Mouse (Mus musculus) brain, adult 2 months (tissue): ENCODE data around the gene Dhrs4.

Experiments
- DNase-seq: peaks from one replicate; pipeline ENCODE4 v3.0.0; 2011; ENCODE audit warnings: low read depth, low spot score

Gene Dhrs4

DNA sequence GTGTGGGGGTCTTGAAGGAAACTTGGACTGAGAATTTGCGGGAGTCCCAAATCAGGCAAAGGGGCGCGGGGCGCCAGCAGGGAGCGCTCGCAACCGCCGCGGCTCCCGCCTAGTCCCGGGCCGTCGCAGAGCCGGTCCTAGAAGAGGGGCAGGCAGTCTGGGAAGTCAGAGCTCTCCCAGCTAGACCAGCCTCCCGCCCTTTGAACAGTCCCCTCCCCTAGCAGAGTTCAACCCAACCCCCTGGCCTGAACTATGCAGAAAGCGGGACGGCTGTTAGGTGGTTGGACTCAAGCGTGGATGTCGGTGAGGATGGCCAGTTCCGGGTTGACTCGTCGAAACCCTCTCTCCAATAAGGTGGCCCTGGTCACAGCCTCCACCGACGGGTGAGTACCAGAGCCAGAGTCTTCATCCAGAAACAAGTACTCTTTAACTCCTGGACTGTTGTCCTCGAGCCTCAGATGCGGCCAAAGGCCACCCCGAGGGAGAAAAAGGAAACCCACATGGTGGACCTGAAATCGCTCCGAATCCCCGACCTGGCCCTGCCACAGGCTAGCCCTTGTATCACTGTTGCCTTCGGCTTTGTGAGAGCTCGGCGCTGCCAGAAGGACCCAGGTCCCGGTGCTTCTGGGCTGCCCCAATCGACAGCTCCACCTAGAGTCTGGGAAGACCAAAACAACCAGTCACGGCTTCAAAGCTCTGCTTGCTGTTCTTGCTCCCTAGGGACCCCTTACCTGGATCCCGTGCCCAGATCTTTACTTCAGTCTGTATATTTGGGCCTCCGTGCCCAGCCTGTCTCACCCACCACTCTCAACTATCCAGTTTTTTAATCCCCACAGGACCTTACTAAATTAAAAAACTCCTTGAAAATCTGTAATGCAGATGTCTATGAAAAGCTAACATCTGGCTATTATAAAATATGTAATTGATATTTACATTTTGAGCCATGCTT lies at the start of gene Dhrs4:
Dhrs4 (plus strand) TSS at position 108 of the 949 bp plus-strand sequence.
- peak; percentile 92 for DNase-seq

DNA sequence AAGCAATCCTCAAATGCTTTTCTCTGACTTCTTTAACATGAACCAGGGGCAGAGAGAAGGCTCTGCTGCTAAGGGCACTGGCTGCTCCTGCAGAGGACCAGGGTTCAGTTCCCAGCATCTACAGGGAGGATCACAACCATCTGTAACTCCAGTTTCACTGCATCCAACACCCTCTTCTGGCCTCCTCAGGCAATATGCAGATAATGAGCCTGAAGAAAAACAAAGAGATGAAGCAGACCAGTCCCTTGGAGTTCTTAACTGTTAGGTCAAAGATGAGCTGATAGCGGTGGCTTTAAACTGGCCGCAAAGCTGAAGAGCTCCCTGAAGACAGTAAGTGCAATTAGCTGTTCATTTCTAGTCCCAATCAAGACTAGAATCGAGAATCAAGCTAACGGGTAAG lies 48.3 kb upstream of the Dhrs4 start:
- no peak for DNase-seq

DNA sequence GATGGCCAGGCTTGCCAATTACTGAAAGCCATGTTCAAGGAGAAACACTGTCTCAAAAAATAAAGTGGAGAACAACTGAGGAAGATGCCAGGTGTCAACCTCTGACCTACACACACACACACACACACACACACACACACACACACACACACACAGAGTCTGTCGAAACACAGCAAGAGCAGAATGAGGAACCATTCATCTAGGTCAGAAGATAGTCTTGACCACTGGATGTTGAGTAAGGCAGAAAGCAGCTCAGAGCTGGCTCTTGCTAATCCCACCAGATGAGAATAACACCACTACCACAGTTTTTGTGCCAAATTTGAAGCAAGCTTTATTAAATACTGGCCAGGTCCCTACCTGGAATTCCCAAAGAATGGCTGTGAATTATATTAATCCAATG lies 45.5 kb upstream of the Dhrs4 start:
- DNase-seq = no peak

DNA sequence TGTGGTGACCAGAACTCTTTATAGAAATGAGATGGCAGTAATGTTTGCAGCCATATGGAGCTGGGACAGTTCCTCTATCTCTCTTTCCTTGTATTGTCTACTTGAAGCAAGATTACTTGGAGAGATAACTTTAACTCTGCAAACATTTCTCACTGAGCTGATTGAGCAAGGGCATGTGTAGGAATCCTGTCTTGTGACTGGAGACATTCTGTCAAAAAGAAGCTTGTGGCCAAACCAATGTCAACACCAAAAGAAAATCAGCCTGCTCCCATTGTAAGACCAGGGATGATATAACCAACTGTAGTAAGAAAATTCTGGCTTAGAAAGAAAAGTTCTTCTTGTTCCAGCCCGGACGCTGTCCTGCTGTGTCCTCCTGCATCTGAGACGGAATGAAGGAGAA lies 43.7 kb upstream of the Dhrs4 start:
- no peak for DNase-seq

DNA sequence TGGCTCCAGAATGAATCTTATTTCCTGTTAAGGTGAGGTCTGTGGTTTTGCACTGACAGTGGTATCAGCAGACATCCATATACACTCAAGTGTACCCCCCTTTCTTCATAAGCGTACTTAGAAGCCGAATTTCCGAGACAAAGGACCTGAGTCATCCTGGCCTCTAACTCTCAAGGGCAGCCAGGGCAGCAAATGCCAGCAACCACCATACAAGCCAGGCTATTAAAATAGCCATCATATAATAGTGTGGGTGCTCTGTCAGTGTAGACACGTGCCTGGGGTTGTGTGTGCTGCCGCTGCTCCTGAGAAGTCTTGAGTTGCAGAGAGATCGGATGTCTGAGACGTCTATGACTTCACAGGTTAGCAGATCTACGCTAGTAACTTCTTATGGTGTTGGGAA lies 41.4 kb upstream of the Dhrs4 start:
- no peak for DNase-seq

DNA sequence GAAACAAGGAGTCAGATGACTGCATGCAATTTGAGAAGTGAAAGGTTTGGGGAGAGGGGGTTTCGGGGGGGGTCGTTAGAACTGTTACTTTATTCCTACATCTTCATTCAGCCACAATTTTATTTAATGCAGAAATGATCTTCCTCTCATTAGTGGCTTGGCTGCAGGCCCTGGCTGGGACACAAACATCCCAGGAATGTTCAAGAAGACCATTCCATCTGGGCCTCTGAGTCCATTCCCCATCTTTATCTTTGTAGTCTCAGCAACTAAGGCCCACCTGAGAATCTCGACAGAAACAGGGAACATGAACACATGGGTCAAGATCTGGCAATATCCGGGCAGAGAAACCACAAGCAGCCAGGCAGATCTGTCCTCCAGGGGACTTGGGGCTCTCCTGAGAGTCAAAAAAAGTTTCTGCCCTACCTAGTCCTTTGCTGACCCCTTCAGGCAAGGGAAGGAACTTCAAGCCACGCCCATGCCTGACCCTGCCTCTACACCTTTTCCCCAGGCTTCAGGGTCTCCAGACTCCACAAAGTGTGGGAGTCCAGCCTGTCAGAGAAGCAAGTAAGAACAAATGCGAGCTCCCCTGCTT lies 40.3 kb upstream of the Dhrs4 start:
- peak; percentile 70 for DNase-seq

DNA sequence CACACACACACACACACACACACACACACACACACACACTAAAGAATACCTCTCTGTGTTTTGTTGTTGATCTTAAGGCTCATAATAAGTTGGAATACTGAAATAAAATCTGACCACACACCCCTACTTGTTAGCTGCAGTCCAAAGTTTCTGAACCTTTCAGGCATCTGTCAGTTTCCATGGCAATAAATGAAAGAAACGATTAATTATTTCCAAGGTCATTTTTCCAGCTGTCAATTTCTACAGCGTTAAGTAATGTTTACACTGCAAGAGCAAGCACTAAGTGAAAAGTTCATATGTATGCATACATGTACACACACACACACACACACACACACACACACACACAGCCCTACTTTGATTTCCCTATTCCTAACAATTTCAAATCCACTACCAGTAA lies 20.9 kb upstream of the Dhrs4 start:
- DNase-seq = no peak

DNA sequence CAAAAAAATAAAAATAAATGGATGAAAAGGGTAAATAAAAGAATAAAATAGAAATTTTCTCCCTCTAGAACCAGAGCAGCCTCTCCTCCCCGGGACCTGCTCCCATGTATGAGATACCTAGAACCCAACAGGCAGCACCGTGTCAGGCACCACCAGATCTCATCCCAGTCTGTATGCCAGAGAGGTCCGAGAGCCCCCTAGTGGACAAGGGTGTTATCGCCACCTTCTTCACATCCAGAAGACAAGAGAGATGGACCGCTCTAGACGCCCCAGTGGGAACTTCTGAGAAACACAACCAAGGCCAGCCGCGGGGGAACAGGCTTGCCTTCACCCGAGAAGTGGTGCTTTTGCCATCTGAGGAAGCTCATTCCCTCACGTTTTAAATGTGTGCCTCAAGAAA lies 20.3 kb upstream of the Dhrs4 start:
- peak; percentile 89 for DNase-seq

DNA sequence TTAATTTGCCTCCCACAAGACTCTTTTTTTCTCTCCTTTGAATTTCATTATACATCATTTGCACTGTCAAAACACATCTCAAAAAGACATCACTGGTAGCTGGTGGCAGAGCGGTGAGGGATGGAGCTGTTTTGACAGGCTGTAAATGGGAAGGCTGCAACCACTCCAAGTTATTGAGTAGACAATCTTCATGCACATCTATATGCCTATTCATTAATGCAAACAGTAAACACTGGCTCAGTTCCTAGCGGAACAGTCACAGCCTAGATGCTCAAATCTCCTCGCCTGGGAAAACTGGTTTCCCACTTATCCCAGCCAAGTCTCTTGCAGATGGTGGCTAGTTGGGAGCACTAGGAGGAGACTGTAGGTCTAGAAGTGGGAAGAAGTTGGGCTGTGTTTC lies 19.8 kb upstream of the Dhrs4 start:
- DNase-seq = no peak

DNA sequence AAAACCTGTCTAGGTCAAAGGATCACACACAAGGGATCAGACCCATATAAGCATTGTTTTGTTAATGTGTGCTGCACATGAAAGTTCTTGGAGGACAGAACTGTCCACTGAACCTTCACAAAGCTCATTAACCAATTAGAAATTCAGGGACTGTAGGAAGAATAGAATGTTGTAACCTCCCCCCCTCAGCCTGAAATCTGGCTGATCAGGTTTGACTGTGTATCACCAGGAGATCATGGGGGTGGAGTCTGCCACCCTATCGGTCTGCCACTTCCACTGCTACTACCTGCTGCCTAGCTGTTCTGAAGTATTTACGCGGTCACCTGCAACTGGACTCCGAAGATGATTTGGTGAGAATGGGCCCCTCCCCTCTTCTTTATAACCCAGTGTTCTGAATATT lies 18.8 kb upstream of the Dhrs4 start:
- DNase-seq = no peak

DNA sequence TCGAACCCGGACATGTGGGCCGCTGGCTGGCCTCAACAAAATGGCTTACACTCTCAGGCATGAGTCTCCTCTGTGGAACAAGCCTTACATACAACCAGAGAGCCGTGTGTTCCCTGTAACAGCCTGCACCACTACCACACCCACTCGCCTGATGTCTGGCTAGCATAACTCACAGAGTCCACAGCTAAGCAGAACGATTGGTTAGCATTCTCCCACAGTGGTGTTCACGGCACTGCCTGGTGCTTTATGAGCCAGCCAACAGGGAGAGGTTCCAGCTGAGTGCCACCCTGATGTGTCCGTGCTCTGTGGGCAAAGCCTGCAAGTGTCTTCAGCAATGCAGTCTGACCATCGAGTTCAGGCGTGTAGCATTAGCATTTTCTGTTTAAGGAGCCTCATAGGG lies 18.3 kb upstream of the Dhrs4 start:
- peak; percentile 78 for DNase-seq

DNA sequence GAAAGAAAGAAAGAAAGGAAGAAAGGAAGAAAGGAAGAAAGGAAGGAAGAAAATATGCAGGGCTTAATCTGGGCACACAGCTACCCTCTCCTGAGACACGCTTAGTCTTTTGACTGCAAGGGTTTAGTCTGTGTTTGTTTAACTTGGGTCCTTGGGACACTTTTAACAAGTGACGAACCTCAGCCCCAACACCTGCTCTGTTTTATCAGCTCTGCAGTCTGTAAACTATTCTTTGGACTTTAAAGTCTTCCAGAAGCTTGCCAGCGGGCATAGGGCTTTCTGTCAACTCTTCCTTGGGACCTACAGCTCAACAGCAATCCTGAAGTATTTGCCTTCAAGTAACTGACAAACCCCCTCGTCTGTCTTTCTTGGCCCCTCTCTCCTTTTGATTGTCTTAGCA lies 16.8 kb upstream of the Dhrs4 start:
- no peak for DNase-seq

DNA sequence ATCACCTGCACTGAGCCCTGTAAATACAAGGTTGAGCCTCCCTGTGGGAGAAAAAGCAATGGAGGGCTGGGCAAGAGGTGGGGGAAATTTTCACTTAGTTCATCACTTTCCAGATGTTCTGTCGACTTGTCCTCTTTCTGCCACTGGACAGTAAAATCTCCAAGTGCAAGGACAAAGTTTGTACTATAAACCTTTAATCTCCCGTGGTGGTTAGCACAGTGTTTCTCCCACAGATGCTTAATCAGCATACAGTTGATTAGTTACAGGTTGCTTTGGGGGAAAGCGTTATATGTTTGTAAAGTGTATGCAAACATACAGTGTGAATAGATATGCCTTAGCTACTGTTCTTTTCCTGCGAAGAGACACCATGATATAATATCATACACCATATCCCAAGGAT lies 12.1 kb upstream of the Dhrs4 start:
- DNase-seq = no peak

DNA sequence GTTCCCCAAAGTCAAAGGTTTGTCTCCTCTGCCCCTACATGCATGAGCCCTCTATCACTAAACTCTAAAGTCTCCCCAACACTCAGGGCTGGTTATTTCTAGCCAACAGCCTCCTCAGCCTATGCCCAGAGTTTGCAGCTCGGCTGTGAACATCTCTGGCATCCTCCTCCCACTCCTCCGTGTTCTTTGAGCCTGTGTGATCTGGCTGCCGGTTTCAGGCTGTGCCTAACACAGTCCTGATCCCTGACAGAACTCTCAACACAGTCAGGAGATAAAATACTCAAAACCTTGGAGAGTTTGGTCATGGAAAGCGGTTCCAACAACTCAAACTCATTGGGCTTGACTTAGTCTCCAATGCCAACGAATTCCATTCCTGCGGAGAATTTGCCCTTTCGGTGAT lies 11.4 kb upstream of the Dhrs4 start:
- peak; percentile 66 for DNase-seq

DNA sequence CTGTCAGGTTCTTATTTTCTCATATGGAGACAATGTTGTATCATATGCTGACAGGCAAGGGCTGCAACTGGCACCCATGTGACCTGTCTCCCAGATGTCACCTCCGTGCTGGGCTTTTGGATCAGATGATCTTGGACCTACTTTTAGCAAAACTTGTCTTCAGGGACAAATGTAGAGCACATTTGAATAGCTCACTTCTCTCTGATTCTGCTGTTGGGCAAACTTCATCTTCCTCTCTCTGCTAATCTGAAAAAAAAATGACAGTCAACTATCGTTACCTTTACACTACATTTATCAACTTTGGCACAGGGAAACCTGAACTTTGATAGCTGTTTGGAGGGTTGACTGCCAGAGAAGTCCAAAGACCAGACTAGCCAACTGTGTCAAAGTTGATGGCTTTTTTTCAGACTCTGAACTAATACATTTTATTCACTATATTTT lies 10.2 kb upstream of the Dhrs4 start:
- DNase-seq = no peak

DNA sequence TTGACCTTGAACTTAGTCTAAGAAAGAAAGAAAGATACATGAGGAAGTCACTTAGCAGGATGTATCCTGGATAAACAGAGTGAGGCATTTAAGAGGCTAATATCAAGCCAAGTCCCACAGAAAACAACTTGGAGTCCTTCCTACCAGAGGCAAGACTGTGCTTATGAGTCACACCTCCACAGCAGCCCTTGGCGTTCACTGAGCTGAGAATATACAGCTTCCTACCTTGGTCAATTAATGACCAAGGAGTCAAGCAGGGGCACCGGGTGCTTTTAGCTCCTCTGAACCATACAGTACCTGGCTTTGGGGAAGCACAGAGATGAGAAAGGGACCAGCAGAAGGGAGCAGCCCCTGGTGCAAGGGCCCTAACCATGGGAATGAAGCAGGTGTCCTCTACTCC lies 9.5 kb upstream of the Dhrs4 start:
- DNase-seq = no peak

DNA sequence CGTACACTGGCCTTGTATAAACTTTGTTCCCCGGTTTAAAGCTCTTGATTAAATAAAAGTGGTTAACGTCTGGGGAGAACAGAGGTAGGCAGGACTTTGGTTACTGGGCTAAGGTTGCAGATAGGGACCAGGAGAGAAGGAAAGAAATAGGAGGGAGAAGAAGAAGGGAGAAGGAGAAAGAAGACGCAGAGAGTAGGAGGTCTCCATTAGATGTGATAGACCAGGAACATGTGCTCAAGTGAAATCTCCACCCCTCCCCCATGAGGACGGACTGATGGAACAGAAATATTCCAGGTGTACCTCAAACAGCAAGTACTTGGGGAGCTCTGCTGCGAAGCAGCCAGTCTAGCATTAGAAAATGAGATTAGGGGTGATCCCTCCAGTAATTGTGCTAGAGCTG lies 8.7 kb upstream of the Dhrs4 start:
- no peak for DNase-seq

DNA sequence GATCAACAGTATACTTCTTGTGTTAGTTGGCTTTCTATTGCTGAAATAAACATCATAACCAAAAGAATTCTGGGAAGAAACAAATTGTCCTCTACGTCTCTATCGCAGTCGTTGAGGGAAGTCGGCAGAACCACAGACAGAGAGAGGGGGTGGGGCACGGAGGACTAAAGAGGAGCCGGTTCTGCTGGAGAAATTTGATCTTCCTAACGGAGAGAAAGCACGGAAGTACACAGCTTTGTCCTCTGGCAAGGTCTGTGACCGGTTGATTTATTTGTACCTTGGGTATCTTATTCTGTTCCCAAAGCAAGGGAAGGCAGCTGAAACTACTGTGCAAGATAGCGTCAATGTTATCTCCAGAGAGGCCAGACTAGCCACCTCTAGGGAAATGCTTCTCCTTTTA lies 7.8 kb upstream of the Dhrs4 start:
- DNase-seq = no peak

DNA sequence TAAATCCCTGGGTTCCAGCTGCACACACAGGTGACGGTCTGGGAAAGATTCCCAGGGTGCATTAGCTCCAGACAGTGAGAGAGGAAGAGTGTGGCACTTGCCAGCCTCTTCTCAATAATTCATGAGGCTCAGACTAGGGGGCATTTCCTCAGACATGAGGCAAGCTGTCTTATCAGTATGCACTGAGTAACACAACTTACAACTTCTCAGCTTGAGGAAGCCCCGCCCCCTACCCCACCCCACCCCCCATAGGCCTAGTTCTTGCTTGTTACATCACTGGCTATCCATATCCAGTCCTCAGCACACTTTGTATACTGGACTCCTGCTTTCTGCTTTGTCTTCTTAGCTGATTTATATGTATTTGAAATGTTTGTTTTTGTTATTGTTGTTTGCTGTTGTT lies 2.9 kb upstream of the Dhrs4 start:
- no peak for DNase-seq

DNA sequence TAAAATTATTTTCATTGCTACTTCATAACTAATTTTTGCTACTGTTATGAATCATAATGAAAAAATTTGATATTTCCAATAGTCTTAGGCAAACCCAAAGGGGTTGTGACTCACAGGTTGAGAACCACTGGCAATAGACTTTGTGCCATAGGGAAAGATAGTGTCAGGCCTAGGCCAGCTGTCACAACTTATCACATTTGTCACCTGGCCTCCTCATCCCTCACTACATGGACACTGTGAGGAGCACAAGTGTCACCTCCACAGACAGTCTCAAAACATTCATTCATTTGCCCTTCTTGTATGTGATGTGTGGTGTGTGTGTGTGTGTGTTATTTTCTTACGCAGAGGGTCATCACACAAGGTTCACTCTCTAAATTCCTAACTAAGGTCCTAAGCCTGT lies 1.1 kb upstream of the Dhrs4 start:
- DNase-seq = no peak

DNA sequence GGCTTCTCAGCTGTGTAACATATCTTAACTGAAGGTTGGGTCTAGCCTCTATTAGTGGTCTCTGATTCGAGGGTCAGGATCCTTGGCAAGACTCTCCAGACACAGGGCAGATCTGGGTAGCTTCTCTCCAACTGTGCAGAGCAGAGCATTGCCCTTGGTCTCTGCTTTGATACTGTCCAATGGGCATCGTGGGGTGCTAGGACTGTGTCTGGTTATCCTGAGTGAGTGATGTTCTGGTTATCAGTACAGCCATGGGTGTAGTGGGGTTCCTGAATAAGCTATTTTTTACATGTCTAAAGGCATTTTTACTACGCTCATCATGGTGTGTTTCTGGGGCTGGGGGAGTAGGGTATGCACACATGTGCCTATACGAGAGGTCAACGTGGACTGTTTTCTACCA lies 729 bp upstream of the Dhrs4 start:
- DNase-seq = no peak

DNA sequence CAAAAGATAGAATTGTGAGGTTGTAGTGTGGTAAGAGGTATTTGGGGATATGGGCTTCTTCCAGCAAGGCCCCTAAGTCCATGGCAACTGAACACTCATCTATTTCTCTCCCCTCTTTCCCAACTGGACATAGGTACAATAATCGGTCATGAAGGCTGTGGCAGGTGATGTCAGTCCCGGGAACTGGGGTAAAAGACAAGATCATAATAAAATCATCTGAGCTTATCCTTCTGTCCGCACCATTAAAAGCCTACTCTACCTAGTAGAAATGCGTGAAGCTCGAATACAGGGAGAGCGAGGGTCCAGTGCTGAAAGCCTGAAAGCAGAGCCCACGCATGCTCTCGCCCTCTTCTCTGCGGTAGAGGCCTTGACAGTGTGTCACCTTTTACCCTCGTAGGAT lies 1.1 kb downstream of the Dhrs4 start:
- DNase-seq = no peak

DNA sequence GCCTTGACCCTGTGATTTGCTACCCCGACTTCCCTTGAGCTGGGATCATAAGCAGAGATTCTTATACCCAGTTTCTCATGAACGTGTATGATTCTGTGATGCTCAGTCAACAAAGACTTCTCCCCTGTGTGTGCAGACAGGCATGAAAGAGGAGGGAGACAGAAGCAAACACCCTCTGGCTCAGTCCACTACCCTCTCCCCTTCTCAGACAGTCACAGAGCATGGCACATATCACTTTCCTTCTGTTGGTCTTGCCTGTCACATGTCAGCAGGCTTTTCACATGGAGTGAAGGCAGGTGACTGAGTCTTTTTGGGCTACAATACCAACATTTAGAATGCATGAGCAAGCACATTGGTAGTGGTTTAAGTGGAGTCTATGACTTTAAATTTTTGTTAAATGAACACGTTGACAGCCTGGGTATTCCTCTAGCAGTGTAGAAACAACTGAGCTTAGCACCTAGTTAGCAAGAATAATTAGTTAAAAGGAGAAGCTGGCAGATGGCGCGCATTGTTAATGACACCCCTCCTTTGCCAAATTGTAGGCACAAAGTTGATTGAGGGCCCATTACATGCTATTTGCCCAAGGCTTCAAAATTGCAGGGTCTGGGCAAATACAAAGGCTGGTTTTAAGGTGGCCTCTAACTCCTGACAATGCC lies 6.0 kb downstream of the Dhrs4 start:
- no peak for DNase-seq
